Mouse (Mus musculus) limb, embryonic 12.5 days (tissue): ENCODE results near the gene Fam173b. TPM values are rescaled to one million over a fixed set of nuclear protein-coding genes. Genes with fewer than 3 reads are reported as not detected.

Experiments used
- polyA plus RNA-seq: library from polyadenylated mRNA; unstranded; fragments of >200 nt; fragmentation: Nextera tagmentation; extraction: Ambion mirVana; gene quantifications from 2 replicates; pipeline ENCODE4 v1.2.1, GENCODE M21; 2016

Fam173b gene
- polyA plus RNA-seq, 1 experiment from 2014 or later = 11.2 TPM

Other genes with a start within 250 kb of the Fam173b start
- 0.20 and 0.73 TPM in 2 replicates for gene Ankrd33b, start 234.1 kb upstream of the Fam173b start, polyA plus RNA-seq
- 2.3 and 3.6 TPM in 2 replicates for gene Ropn1l, start 148.1 kb upstream of the Fam173b start, polyA plus RNA-seq
- gene March6, start 70.8 kb upstream of the Fam173b start, polyA plus RNA-seq = 40.7 and 41.8 TPM in 2 replicates
- gene Cmbl, start 36.5 kb upstream of the Fam173b start, polyA plus RNA-seq = 0.55 and 0.65 TPM in 2 replicates
- gene Cct5, start within 50 bp of the Fam173b start, polyA plus RNA-seq = 585 and 607 TPM in 2 replicates